Mouse (Mus musculus) G1E (cell line): ENCODE data around the gene Olfr1053. TPM values are rescaled to one million over a fixed set of nuclear protein-coding genes. Genes with fewer than 3 reads are reported as not detected.
"Not testable (repeated sequence)": the region's sequence is repeated elsewhere in the genome, so short reads cannot be mapped to it uniquely, and the experiment has no call there.

Source experiments
- ATAC-seq: 2 replicates; pipeline ENCODE4 v1.8.0; 2016; ENCODE audit warnings: mild to moderate bottlenecking; ENCODE audit not compliant: insufficient number of reproducible peaks, poor library complexity, low FRiP score, severe bottlenecking; ENCODE audit errors: extremely low read depth
- DNase-seq: peaks from one replicate; pipeline ENCODE4 v3.0.0; 2012; ENCODE audit warnings: low spot score
- H3K27me3 ChIP-seq: 2 replicates; pipeline ENCODE4 v1.6.1; 2012; ENCODE audit warnings: mild to moderate bottlenecking, low read length, inconsistent platforms; ENCODE audit not compliant: insufficient read depth
- H3K36me3 ChIP-seq: replicated peaks from 2 replicates; pipeline ENCODE3; 2012; ENCODE audit warnings: mild to moderate bottlenecking, inconsistent platforms
- H3K4me1 ChIP-seq: 2 replicates; pipeline ENCODE4 v1.6.1; 2012; ENCODE audit warnings: low read depth, low read length, inconsistent platforms, mixed read lengths; ENCODE audit not compliant: insufficient read depth
- H3K4me3 ChIP-seq: 2 replicates; pipeline ENCODE4 v1.5.1; 2012; ENCODE audit warnings: low read depth, mild to moderate bottlenecking, inconsistent platforms, low read length, moderate library complexity, mixed read lengths
- H3K9me3 ChIP-seq: replicated peaks from 2 replicates; pipeline ENCODE4 v1.6.1; 2012; ENCODE audit warnings: inconsistent platforms
- CTCF ChIP-seq: IDR thresholded peaks from 2 replicates; pipeline ENCODE4 v1.5.1; 2012; ENCODE audit warnings: low read depth, low read length, inconsistent platforms, mixed read lengths
- GATA1 ChIP-seq: IDR thresholded peaks from 2 replicates; pipeline ENCODE4 v1.6.1; 2012; ENCODE audit warnings: borderline replicate concordance, low read length, inconsistent platforms, mixed read lengths
- GATA2 ChIP-seq: IDR thresholded peaks from 2 replicates; pipeline ENCODE4 v1.6.1; 2012; ENCODE audit warnings: low read depth, low read length, inconsistent platforms, borderline replicate concordance
- POLR2AphosphoS5 ChIP-seq: IDR thresholded peaks from 2 replicates; pipeline ENCODE4 v1.6.1; 2012; ENCODE audit warnings: low read depth, low read length, inconsistent platforms; ENCODE audit not compliant: insufficient replicate concordance
- TAL1 ChIP-seq: conservative IDR thresholded peaks from 2 replicates; pipeline ENCODE4 v1.6.1; 2012; ENCODE audit warnings: low read depth, low read length, inconsistent platforms, mixed read lengths
- polyA plus RNA-seq: library from polyadenylated mRNA; stranded (reverse); fragments of >175 nt; gene quantifications from 2 replicates; pipeline ENCODE4 v1.2.3, GENCODE M21; 2012
- total RNA-seq, 2 experiments: library from RNA; stranded (forward) in 1 of 2; stranded (reverse) in 1 of 2; fragments of 200-1000 nt in 1 of 2; fragments of >200 nt in 1 of 2; fragmentation: Nextera tagmentation in 1 of 2; gene quantifications; 2 replicates each; pipeline ENCODE4 v1.2.3; 2014 to 2017

The Olfr1053 gene
- total RNA-seq (2014; fragmentation: Nextera tagmentation), result not detected in 2 replicates
- total RNA-seq (2017), result not detected in 2 replicates
- polyA plus RNA-seq, result not detected in 2 replicates

GRCm38 (mm10) chr2:86315184-86315583, at the start of gene Olfr1053:
TSS of gene Olfr1053 (minus strand) at chr2:86315284.
- ATAC-seq (no peak), DNase-seq (no peak)
- TF ChIP-seq TAL1 (no peak), CTCF (no peak), GATA2 (no peak), GATA1 (no peak), POLR2AphosphoS5 (no peak)
- H3K9me3 ChIP-seq, result no peaks in the 10 kb centered on the region
- H3K27me3 ChIP-seq, result no peaks in the 10 kb centered on the region
- no peak within 1 kb of the TSS for H3K4me3 ChIP-seq
- no peaks in the 10 kb centered on the region for H3K4me1 ChIP-seq
- no peaks in the 10 kb centered on the region for H3K36me3 ChIP-seq

DNA sequence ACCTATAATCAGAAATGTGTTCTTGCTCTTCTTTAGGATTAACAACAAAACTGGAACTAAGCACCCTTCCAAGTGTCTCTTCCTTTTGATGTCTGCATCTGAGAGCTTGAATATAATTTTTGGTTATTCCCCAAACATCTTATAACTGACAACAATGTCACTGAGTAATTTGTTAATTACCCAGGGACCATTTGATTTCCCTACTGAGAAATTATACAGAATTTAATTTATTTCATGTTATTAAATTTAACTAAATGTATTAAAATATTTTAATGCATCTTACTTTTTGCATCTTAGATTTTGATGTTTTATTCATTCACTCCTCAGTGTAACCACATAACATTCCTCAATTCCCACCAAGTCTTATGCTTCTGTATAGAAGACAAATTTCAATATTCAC, 47.3 kb upstream of the Olfr1053 start, which contains the start of gene Olfr1056:
TSS of gene Olfr1056 (minus strand) at position 101 of the 400 bp plus-strand sequence.
- Histone ChIP-seq H3K9me3 (peaks cover 4% of the 10 kb centered on the region; the same call in 1 of the 2 replicates), H3K36me3 (no peaks in the 10 kb centered on the region), H3K4me1 (no peaks in the 10 kb centered on the region), H3K4me3 (no peak within 1 kb of the TSS), H3K27me3 (no peaks in the 10 kb centered on the region)
- DNase-seq (no peak), ATAC-seq (no peak)
- TF ChIP-seq GATA2 (no peak), TAL1 (no peak), CTCF (no peak), POLR2AphosphoS5 (no peak), GATA1 (no peak)

DNA sequence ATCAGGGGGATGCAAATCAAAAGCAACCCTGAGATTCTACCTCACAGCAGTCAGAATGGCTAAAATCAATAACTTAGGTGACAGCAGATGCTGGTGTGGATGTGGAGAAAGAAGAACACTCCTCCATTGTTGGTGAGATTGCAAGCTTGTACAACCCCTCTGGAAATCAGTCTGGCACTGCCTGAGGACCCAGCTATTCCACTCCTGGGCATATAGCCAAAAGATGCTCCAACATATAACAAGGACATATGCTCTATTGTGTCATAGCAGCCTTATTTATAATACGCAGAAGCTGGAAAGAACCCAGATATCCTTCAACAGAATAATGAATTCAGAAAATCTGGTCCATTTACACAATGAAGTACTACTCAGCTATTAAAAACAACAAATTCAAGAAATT, 36.7 kb upstream of the Olfr1053 start:
- not testable (repeated sequence) for H3K9me3 ChIP-seq, ATAC-seq, H3K4me3 ChIP-seq, H3K27me3 ChIP-seq, H3K4me1 ChIP-seq, H3K36me3 ChIP-seq, DNase-seq

GRCm38 (mm10) chr2:86350184-86350583, 35.1 kb upstream of the Olfr1053 start, which contains the start of gene Olfr1055:
TSS of gene Olfr1055 (minus strand) at chr2:86350284.
- Histone ChIP-seq H3K4me1 (no peaks in the 10 kb centered on the region), H3K9me3 (no peaks in the 10 kb centered on the region), H3K36me3 (no peaks in the 10 kb centered on the region), H3K4me3 (no peak within 1 kb of the TSS), H3K27me3 (no peaks in the 10 kb centered on the region)
- TF ChIP-seq CTCF (no peak), GATA1 (no peak), GATA2 (no peak), POLR2AphosphoS5 (no peak), TAL1 (no peak)
- ATAC-seq (no peak), DNase-seq (no peak)

DNA sequence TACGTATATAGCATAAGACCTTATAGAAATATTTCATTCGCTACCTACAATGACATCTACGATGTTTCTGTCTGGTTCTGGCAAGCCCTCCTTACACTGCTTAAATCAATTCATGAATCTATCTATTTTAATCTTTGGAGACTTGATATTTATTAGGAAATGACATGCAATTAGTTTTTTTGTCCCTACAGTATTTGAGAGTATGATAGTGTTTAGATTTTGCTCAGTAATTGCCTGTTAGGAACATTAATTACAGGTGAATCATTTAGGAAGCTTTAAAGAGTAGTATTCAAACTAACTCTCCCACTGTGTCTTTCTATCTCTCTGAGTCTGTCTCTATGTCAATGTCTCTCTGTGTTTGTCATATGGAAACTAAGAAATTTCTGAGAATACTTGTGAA, 20.2 kb upstream of the Olfr1053 start, which contains the start of gene Olfr1054:
TSS of gene Olfr1054 (minus strand) at position 101 of the 400 bp plus-strand sequence.
- no peaks in the 10 kb centered on the region for H3K27me3 ChIP-seq
- ATAC-seq, result no peak
- no peak for DNase-seq
- no peak within 1 kb of the TSS for H3K4me3 ChIP-seq
- no peaks in the 10 kb centered on the region for H3K4me1 ChIP-seq
- H3K36me3 ChIP-seq, result no peaks in the 10 kb centered on the region
- H3K9me3 ChIP-seq, result no peaks in the 10 kb centered on the region
- TF ChIP-seq CTCF, result no peak
- TF ChIP-seq GATA2, result no peak
- TF ChIP-seq GATA1, result no peak
- TF ChIP-seq TAL1, result no peak
- TF ChIP-seq POLR2AphosphoS5, result no peak

GRCm38 (mm10) chr2:86292155-86292554, 22.9 kb downstream of the Olfr1053 start, which contains the start of gene Olfr1052:
TSS of gene Olfr1052 (plus strand) at chr2:86292455.
- Histone ChIP-seq H3K36me3 (no peaks in the 10 kb centered on the region), H3K27me3 (no peaks in the 10 kb centered on the region), H3K9me3 (no peaks in the 10 kb centered on the region), H3K4me1 (no peaks in the 10 kb centered on the region), H3K4me3 (no peak within 1 kb of the TSS)
- no peak for ATAC-seq
- DNase-seq, result no peak
- TF ChIP-seq GATA1, result no peak
- no peak for TF ChIP-seq TAL1
- TF ChIP-seq GATA2, result no peak
- no peak for TF ChIP-seq CTCF
- no peak for TF ChIP-seq POLR2AphosphoS5

GRCm38 (mm10) chr2:86278988-86279387, 36.1 kb downstream of the Olfr1053 start, which contains the start of gene Olfr1051:
TSS of gene Olfr1051 (minus strand) at chr2:86279088.
- not testable (repeated sequence) for ATAC-seq, DNase-seq, H3K36me3 ChIP-seq, H3K4me3 ChIP-seq, H3K27me3 ChIP-seq, H3K9me3 ChIP-seq, H3K4me1 ChIP-seq

Other genes starting within 250 kb of the Olfr1053 start
Only the 20 nearest of the 28 such genes appear.
- not detected in 2 replicates for gene Olfr1042, start 153.4 kb downstream of the Olfr1053 start, total RNA-seq (2014; fragmentation: Nextera tagmentation)
- 0.11 TPM in 1 of 2 replicates, not detected in the other for gene Olfr1042, start 153.4 kb downstream of the Olfr1053 start, total RNA-seq (2017)
- gene Olfr1042, start 153.4 kb downstream of the Olfr1053 start, polyA plus RNA-seq, result not detected in 2 replicates
- gene Olfr1043, start 147.8 kb downstream of the Olfr1053 start, total RNA-seq (2014; fragmentation: Nextera tagmentation), result not detected in 2 replicates
- not detected in 2 replicates for gene Olfr1043, start 147.8 kb downstream of the Olfr1053 start, total RNA-seq (2017)
- not detected in 2 replicates for gene Olfr1043, start 147.8 kb downstream of the Olfr1053 start, polyA plus RNA-seq
- gene Olfr1044, start 137.5 kb downstream of the Olfr1053 start, total RNA-seq (2014; fragmentation: Nextera tagmentation), result not detected in 2 replicates
- gene Olfr1044, start 137.5 kb downstream of the Olfr1053 start, total RNA-seq (2017), result 0.17 and 0.38 TPM in 2 replicates
- not detected in 2 replicates for gene Olfr1044, start 137.5 kb downstream of the Olfr1053 start, polyA plus RNA-seq
- not detected in 2 replicates for gene Olfr52, start 129.6 kb downstream of the Olfr1053 start, total RNA-seq (2014; fragmentation: Nextera tagmentation)
- 0.11 and 0.17 TPM in 2 replicates for gene Olfr52, start 129.6 kb downstream of the Olfr1053 start, total RNA-seq (2017)
- not detected in 2 replicates for gene Olfr52, start 129.6 kb downstream of the Olfr1053 start, polyA plus RNA-seq
- gene Olfr1045, start 112.3 kb downstream of the Olfr1053 start, total RNA-seq (2014; fragmentation: Nextera tagmentation), result not detected in 2 replicates
- 0.16 and 0.17 TPM in 2 replicates for gene Olfr1045, start 112.3 kb downstream of the Olfr1053 start, total RNA-seq (2017)
- not detected in 2 replicates for gene Olfr1045, start 112.3 kb downstream of the Olfr1053 start, polyA plus RNA-seq
- not detected in 2 replicates for gene Olfr1046, start 96.0 kb downstream of the Olfr1053 start, total RNA-seq (2014; fragmentation: Nextera tagmentation)
- gene Olfr1046, start 96.0 kb downstream of the Olfr1053 start, total RNA-seq (2017), result 0.16 TPM in 1 of 2 replicates, not detected in the other
- gene Olfr1046, start 96.0 kb downstream of the Olfr1053 start, polyA plus RNA-seq, result not detected in 2 replicates
- gene Olfr1047, start 83.9 kb downstream of the Olfr1053 start, total RNA-seq (2014; fragmentation: Nextera tagmentation), result not detected in 2 replicates
- gene Olfr1047, start 83.9 kb downstream of the Olfr1053 start, total RNA-seq (2017), result not detected in 2 replicates
- not detected in 2 replicates for gene Olfr1047, start 83.9 kb downstream of the Olfr1053 start, polyA plus RNA-seq
- not detected in 2 replicates for gene Olfr1048, start 75.0 kb downstream of the Olfr1053 start, total RNA-seq (2014; fragmentation: Nextera tagmentation)
- gene Olfr1048, start 75.0 kb downstream of the Olfr1053 start, total RNA-seq (2017), result 0.06 and 0.27 TPM in 2 replicates
- not detected in 2 replicates for gene Olfr1048, start 75.0 kb downstream of the Olfr1053 start, polyA plus RNA-seq
- not detected in 2 replicates for gene Olfr1049, start 57.0 kb downstream of the Olfr1053 start, total RNA-seq (2014; fragmentation: Nextera tagmentation)
- not detected in 2 replicates for gene Olfr1049, start 57.0 kb downstream of the Olfr1053 start, total RNA-seq (2017)
- gene Olfr1049, start 57.0 kb downstream of the Olfr1053 start, polyA plus RNA-seq, result not detected in 2 replicates
- gene Olfr1051, start 36.2 kb downstream of the Olfr1053 start, total RNA-seq (2014; fragmentation: Nextera tagmentation), result not detected in 2 replicates
- not detected in 2 replicates for gene Olfr1051, start 36.2 kb downstream of the Olfr1053 start, total RNA-seq (2017)
- gene Olfr1051, start 36.2 kb downstream of the Olfr1053 start, polyA plus RNA-seq, result not detected in 2 replicates
- gene Olfr1052, start 22.8 kb downstream of the Olfr1053 start, total RNA-seq (2014; fragmentation: Nextera tagmentation), result not detected in 2 replicates
- gene Olfr1052, start 22.8 kb downstream of the Olfr1053 start, total RNA-seq (2017), result 0.11 and 0.12 TPM in 2 replicates
- not detected in 2 replicates for gene Olfr1052, start 22.8 kb downstream of the Olfr1053 start, polyA plus RNA-seq
- not detected in 2 replicates for gene Olfr1054, start 20.1 kb upstream of the Olfr1053 start, total RNA-seq (2014; fragmentation: Nextera tagmentation)
- not detected in 2 replicates for gene Olfr1054, start 20.1 kb upstream of the Olfr1053 start, total RNA-seq (2017)
- not detected in 2 replicates for gene Olfr1054, start 20.1 kb upstream of the Olfr1053 start, polyA plus RNA-seq
- not detected in 2 replicates for gene Olfr1055, start 35.0 kb upstream of the Olfr1053 start, total RNA-seq (2014; fragmentation: Nextera tagmentation)
- gene Olfr1055, start 35.0 kb upstream of the Olfr1053 start, total RNA-seq (2017), result not detected in 2 replicates
- not detected in 2 replicates for gene Olfr1055, start 35.0 kb upstream of the Olfr1053 start, polyA plus RNA-seq
- not detected in 2 replicates for gene Olfr1056, start 47.2 kb upstream of the Olfr1053 start, total RNA-seq (2014; fragmentation: Nextera tagmentation)
- gene Olfr1056, start 47.2 kb upstream of the Olfr1053 start, total RNA-seq (2017), result 0.12 and 0.60 TPM in 2 replicates
- gene Olfr1056, start 47.2 kb upstream of the Olfr1053 start, polyA plus RNA-seq, result not detected in 2 replicates
- not detected in 2 replicates for gene Olfr1057, start 63.1 kb upstream of the Olfr1053 start, total RNA-seq (2014; fragmentation: Nextera tagmentation)
- 0.22 TPM in 1 of 2 replicates, not detected in the other for gene Olfr1057, start 63.1 kb upstream of the Olfr1053 start, total RNA-seq (2017)
- not detected in 2 replicates for gene Olfr1057, start 63.1 kb upstream of the Olfr1053 start, polyA plus RNA-seq
- not detected in 2 replicates for gene Olfr1058, start 73.3 kb upstream of the Olfr1053 start, total RNA-seq (2014; fragmentation: Nextera tagmentation)
- gene Olfr1058, start 73.3 kb upstream of the Olfr1053 start, total RNA-seq (2017), result not detected in 2 replicates
- gene Olfr1058, start 73.3 kb upstream of the Olfr1053 start, polyA plus RNA-seq, result not detected in 2 replicates
- not detected in 2 replicates for gene Olfr1061, start 98.8 kb upstream of the Olfr1053 start, total RNA-seq (2014; fragmentation: Nextera tagmentation)
- gene Olfr1061, start 98.8 kb upstream of the Olfr1053 start, total RNA-seq (2017), result not detected in 2 replicates
- gene Olfr1061, start 98.8 kb upstream of the Olfr1053 start, polyA plus RNA-seq, result not detected in 2 replicates
- gene Olfr1062, start 111.5 kb upstream of the Olfr1053 start, total RNA-seq (2014; fragmentation: Nextera tagmentation), result not detected in 2 replicates
- gene Olfr1062, start 111.5 kb upstream of the Olfr1053 start, total RNA-seq (2017), result 0.05 TPM in 1 of 2 replicates, not detected in the other
- gene Olfr1062, start 111.5 kb upstream of the Olfr1053 start, polyA plus RNA-seq, result not detected in 2 replicates
- gene Olfr1065, start 135.3 kb upstream of the Olfr1053 start, total RNA-seq (2014; fragmentation: Nextera tagmentation), result not detected in 2 replicates
- 0.11 TPM in 1 of 2 replicates, not detected in the other for gene Olfr1065, start 135.3 kb upstream of the Olfr1053 start, total RNA-seq (2017)
- not detected in 2 replicates for gene Olfr1065, start 135.3 kb upstream of the Olfr1053 start, polyA plus RNA-seq
- not detected in 2 replicates for gene Olfr1066, start 141.0 kb upstream of the Olfr1053 start, total RNA-seq (2014; fragmentation: Nextera tagmentation)
- 0.49 TPM in 1 of 2 replicates, not detected in the other for gene Olfr1066, start 141.0 kb upstream of the Olfr1053 start, total RNA-seq (2017)
- gene Olfr1066, start 141.0 kb upstream of the Olfr1053 start, polyA plus RNA-seq, result not detected in 2 replicates